Mouse (Mus musculus) stomach, embryonic 16.5 days (tissue): ENCODE measurements around the gene Gata5. TPM values are rescaled to one million over a fixed set of nuclear protein-coding genes. Genes with fewer than 3 reads are reported as not detected.

Experiments
- ATAC-seq: fragments of 200-750 bp; cut with Nextera tagmentation; 2 replicates; pipeline ENCODE4 v1.8.0; 2017; ENCODE audit warnings: moderate number of reproducible peaks, moderate TSS enrichment; ENCODE audit not compliant: insufficient read depth, low FRiP score
- H3K27ac ChIP-seq: fragments of 300-500 bp; sonication (generic); 2 replicates; pipeline ENCODE4 v1.5.1; 2014; ENCODE audit warnings: low read length
- H3K27me3 ChIP-seq: fragments of 300-500 bp; sonication (generic); 2 replicates; pipeline ENCODE4 v1.6.1; 2014; ENCODE audit warnings: low read length, control low read depth, mixed read lengths; ENCODE audit not compliant: control insufficient read depth, insufficient read depth
- H3K36me3 ChIP-seq: fragments of 300-500 bp; sonication (generic); 2 replicates; pipeline ENCODE4 v1.6.1; 2014; ENCODE audit warnings: low read length; ENCODE audit not compliant: control insufficient read depth, insufficient read depth
- H3K4me1 ChIP-seq: fragments of 300-500 bp; sonication (generic); 2 replicates; pipeline ENCODE4 v1.6.1; 2014; ENCODE audit warnings: low read length, control low read depth, mixed read lengths; ENCODE audit not compliant: control insufficient read depth, insufficient read depth
- H3K4me2 ChIP-seq: fragments of 300-500 bp; sonication (generic); 2 replicates; pipeline ENCODE4 v1.6.1; 2014; ENCODE audit warnings: low read depth, low read length, mixed read lengths
- H3K4me3 ChIP-seq: fragments of 300-500 bp; sonication (generic); replicated peaks from 2 replicates; pipeline ENCODE4 v1.5.1; 2014; ENCODE audit warnings: mild to moderate bottlenecking, low read length
- H3K9ac ChIP-seq: fragments of 300-500 bp; sonication (generic); 2 replicates; pipeline ENCODE4 v1.6.1; 2014; ENCODE audit warnings: low read length
- H3K9me3 ChIP-seq: fragments of 300-500 bp; sonication (generic); replicated peaks from 2 replicates; pipeline ENCODE4 v1.6.1; 2016; ENCODE audit warnings: low read length, control low read depth; ENCODE audit not compliant: control insufficient read depth
- WGBS: fragments of 180-500 bp; shearing (Covaris S2); extraction: QIAGEN DNeasy Blood & Tissue Kit; methylation state at CpG from one replicate; pipeline ENCODE4 v1.1.7; 2014; 5-methylcytosine and 5-hydroxymethylcytosine counted together
- polyA plus RNA-seq: library from polyadenylated mRNA; unstranded; fragments of >200 nt; fragmentation: Nextera tagmentation; extraction: Ambion mirVana; gene quantifications from 2 replicates; pipeline ENCODE4 v1.2.1, GENCODE M21; 2015

The Gata5 gene
- 5.6 and 6.7 TPM in 2 replicates for polyA plus RNA-seq

- peak within 1 kb of the TSS; percentile 63 for H3K4me2 ChIP-seq
- H3K9ac ChIP-seq = peak within 1 kb of the TSS; percentile 74
- no peaks in the 10 kb centered on the region for H3K9me3 ChIP-seq
- no peaks in the 10 kb centered on the region for H3K36me3 ChIP-seq
- under 1% methylated on average over 33 of the region's 33 CpGs for WGBS
- H3K27me3 ChIP-seq = peaks cover 38% of the 10 kb centered on the region
- ATAC-seq = peak; percentile 86
- peak within 1 kb of the TSS; percentile 49 for H3K4me3 ChIP-seq
- H3K27ac ChIP-seq = peak within 1 kb of the TSS; percentile 70
- peaks cover 7% of the 10 kb centered on the region; the same call in 1 of the 2 replicates for H3K4me1 ChIP-seq
Observed at GRCm38 (mm10) chr2:180334551-180334986, at the start of gene Gata5. Gata5 (minus strand) TSS chr2:180334699.

GRCm38 (mm10) chr2:180376730-180377129 is 42.2 kb upstream of the Gata5 start:
- H3K27ac ChIP-seq = no peak overlapping the region
- H3K4me2 ChIP-seq = no peak overlapping the region
- no peaks in the 10 kb centered on the region for H3K4me1 ChIP-seq
- no peaks in the 10 kb centered on the region for H3K36me3 ChIP-seq
- no peak for ATAC-seq
- H3K4me3 ChIP-seq = no peak overlapping the region
- H3K9ac ChIP-seq = no peak overlapping the region
- no peaks in the 10 kb centered on the region for H3K27me3 ChIP-seq
- 88% methylated on average over 5 of the region's 5 CpGs for WGBS
- no peaks in the 10 kb centered on the region for H3K9me3 ChIP-seq

- Histone ChIP-seq H3K9ac (no peak overlapping the region), H3K9me3 (no peaks in the 10 kb centered on the region), H3K36me3 (no peaks in the 10 kb centered on the region), H3K4me1 (no peaks in the 10 kb centered on the region), H3K4me2 (no peak overlapping the region), H3K27ac (no peak overlapping the region), H3K4me3 (no peak overlapping the region), H3K27me3 (no peaks in the 10 kb centered on the region)
- no peak for ATAC-seq
- WGBS = 50% methylated on average over 10 of the region's 10 CpGs
Observed at GRCm38 (mm10) chr2:180373256-180373655, 38.8 kb upstream of the Gata5 start.

- no peak for ATAC-seq
- Histone ChIP-seq H3K9me3 (no peaks in the 10 kb centered on the region), H3K4me1 (no peaks in the 10 kb centered on the region), H3K4me2 (no peak overlapping the region), H3K9ac (no peak overlapping the region), H3K36me3 (no peaks in the 10 kb centered on the region), H3K27me3 (no peaks in the 10 kb centered on the region), H3K4me3 (no peak overlapping the region), H3K27ac (no peak overlapping the region)
- 76% methylated on average over 5 of the region's 5 CpGs for WGBS
Observed at GRCm38 (mm10) chr2:180368359-180368758, 33.9 kb upstream of the Gata5 start.

GRCm38 (mm10) chr2:180367350-180367749 is 32.9 kb upstream of the Gata5 start:
- 76% methylated on average over 4 of the region's 4 CpGs for WGBS
- no peak for ATAC-seq
- Histone ChIP-seq H3K4me3 (no peak overlapping the region), H3K27me3 (no peaks in the 10 kb centered on the region), H3K4me1 (no peaks in the 10 kb centered on the region), H3K4me2 (no peak overlapping the region), H3K36me3 (no peaks in the 10 kb centered on the region), H3K9ac (no peak overlapping the region), H3K27ac (no peak overlapping the region), H3K9me3 (no peaks in the 10 kb centered on the region)

GRCm38 (mm10) chr2:180363434-180363720 is 28.9 kb upstream of the Gata5 start:
- no peaks in the 10 kb centered on the region for H3K36me3 ChIP-seq
- H3K27ac ChIP-seq = no peak overlapping the region
- no peak overlapping the region for H3K4me2 ChIP-seq
- no peak for ATAC-seq
- H3K9ac ChIP-seq = no peak overlapping the region
- no peaks in the 10 kb centered on the region for H3K9me3 ChIP-seq
- no peaks in the 10 kb centered on the region for H3K27me3 ChIP-seq
- H3K4me1 ChIP-seq = no peaks in the 10 kb centered on the region
- WGBS = 72% methylated on average over 3 of the region's 3 CpGs
- no peak overlapping the region for H3K4me3 ChIP-seq

- no peaks in the 10 kb centered on the region for H3K36me3 ChIP-seq
- H3K4me1 ChIP-seq = no peaks in the 10 kb centered on the region
- H3K27ac ChIP-seq = no peak overlapping the region
- WGBS = 58% methylated on average over 7 of the region's 7 CpGs
- no peak overlapping the region for H3K4me2 ChIP-seq
- H3K9ac ChIP-seq = no peak overlapping the region
- no peak for ATAC-seq
- H3K27me3 ChIP-seq = no peaks in the 10 kb centered on the region
- no peak overlapping the region for H3K4me3 ChIP-seq
- no peaks in the 10 kb centered on the region for H3K9me3 ChIP-seq
Observed at GRCm38 (mm10) chr2:180362585-180363433, 28.3 kb upstream of the Gata5 start.

GRCm38 (mm10) chr2:180359062-180359461 is 24.6 kb upstream of the Gata5 start:
- Histone ChIP-seq H3K9ac (no peak overlapping the region), H3K4me1 (no peaks in the 10 kb centered on the region), H3K9me3 (no peaks in the 10 kb centered on the region), H3K27ac (no peak overlapping the region), H3K4me3 (no peak overlapping the region), H3K4me2 (no peak overlapping the region), H3K27me3 (no peaks in the 10 kb centered on the region), H3K36me3 (no peaks in the 10 kb centered on the region)
- 3% methylated on average over 4 of the region's 4 CpGs for whole genome bisulfite sequencing
- ATAC-seq = no peak

GRCm38 (mm10) chr2:180353338-180353737 is 18.8 kb upstream of the Gata5 start:
- Histone ChIP-seq H3K4me2 (no peak overlapping the region), H3K9me3 (no peaks in the 10 kb centered on the region), H3K27ac (no peak overlapping the region), H3K9ac (no peak overlapping the region), H3K4me1 (no peaks in the 10 kb centered on the region), H3K4me3 (no peak overlapping the region), H3K27me3 (no peaks in the 10 kb centered on the region), H3K36me3 (no peaks in the 10 kb centered on the region)
- peak; percentile 53; the same call in 1 of the 2 replicates for ATAC-seq
- 54% methylated on average over 20 of the region's 20 CpGs for WGBS
